Mouse (Mus musculus) activated CD4-positive, CD25-positive, alpha-beta regulatory T cell, adult 4 months (primary cell): ENCODE measurements around the gene 4930539E08Rik. TPM values are rescaled to one million over a fixed set of nuclear protein-coding genes. Genes with fewer than 3 reads are reported as not detected.
A peak's percentile ranks its signal among the peaks of the same experiment; 100 is the strongest.

Source experiments
- ATAC-seq: one replicate; pipeline ENCODE4 v1.8.0; 2017
- polyA plus RNA-seq, 2 experiments: library from polyadenylated mRNA; unstranded; fragments of 100-300 nt; shearing (Covaris generic); gene quantifications; one replicate each; pipeline ENCODE4 v1.2.1; 2017

The 4930539E08Rik gene
- polyA plus RNA-seq, 2 experiments from 2014 or later = 1.5 to 1.6 TPM

DNA sequence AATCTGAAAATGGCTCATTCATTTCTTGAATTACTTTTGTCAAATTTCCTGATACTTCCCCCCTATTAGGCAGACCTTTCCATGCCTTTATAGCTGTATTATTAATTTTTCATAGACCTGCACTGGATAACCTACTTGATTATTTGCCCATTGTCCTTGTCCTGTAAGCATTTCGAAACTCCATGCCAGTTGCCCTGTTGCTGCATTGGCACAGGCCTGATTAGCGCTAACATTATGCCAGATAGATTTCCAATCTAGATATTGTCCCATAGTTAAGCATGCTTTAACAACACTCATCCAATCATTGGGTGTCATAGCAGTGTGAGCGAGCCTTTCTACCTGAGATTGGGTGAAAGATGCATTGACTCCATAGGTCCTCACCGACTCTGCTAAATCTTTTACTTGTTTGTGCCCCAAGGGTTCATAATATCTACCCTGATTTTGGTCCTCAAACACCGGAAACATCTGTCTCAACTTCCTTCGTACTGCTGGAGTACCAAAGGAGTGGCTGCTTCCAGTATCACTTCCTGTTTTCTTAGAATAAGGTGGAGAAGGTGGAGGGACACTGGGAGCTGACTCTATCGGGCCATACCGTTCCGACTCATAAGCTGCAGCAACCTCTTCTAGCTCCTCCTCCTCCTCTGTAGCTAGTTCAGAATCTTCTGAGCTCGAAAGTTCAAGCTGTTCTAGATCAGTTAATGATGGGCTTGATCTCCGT is 20.9 kb downstream of the 4930539E08Rik start:
- ATAC-seq = no peak

DNA sequence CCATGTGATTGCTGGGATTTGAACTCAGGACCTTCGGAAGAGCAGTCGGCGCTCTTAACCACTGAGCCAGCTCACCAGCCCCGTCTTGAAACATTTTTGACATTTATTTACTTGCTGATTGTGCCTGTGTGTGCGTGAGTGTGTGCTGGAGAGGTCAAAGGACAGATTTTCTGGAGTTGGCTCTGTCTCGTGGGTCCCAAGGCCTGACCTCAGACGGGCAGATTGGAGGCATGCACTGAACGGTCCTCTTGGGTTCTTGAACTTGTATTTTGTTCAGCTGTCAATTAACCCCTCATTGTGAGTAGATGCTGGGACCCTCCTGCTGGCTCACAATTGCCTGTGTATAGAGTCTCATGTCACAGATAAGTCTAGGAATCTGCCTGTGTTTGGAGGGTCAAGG is 28.9 kb downstream of the 4930539E08Rik start:
- ATAC-seq = no peak

DNA sequence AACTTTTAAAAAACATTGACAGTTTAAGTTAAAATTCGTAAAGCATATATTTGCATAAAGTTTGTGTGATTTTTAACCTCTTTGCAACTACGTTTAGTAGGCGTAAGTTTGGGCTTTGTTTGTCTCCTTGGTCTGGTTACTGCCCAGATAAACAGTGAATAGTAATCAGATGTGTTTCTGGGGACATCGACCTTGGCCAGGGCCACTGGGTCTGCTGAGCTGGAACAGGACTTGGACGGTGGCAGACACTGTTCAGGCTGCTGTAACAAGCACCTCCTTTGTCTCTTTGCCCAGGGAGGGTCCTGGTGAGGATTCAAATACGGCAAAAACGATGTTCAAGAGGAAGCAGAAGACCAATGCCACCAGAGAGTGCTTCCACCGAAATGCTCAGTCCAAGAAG is 29.9 kb downstream of the 4930539E08Rik start:
- ATAC-seq = no peak

DNA sequence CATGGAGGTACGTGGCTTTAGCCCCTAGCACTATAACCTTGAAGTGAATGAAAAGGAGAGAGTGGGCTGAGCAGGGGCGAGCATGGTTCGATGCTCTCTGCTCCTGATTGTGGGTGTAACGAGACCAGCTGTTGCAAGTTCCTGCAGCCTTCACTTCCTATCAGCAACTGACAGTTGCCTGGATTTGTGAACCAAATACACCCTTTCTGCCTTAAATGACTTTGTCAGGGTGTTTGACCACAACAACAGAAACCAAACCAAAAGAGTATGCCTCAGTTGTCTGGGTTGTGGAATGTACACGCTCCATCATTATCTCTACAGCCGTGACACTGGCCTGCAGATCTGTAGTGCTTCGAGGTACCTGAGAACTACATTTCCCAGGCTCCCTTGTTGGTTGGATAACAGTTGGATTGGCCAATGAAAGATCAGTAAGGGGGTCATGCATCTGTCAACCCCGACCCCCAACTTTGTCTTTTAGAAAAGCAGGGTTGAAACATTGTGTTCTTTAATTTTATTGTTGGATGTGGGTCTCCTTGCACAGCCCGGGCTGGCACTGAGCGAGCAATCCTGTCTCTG is 31.1 kb downstream of the 4930539E08Rik start:
- ATAC-seq = no peak

DNA sequence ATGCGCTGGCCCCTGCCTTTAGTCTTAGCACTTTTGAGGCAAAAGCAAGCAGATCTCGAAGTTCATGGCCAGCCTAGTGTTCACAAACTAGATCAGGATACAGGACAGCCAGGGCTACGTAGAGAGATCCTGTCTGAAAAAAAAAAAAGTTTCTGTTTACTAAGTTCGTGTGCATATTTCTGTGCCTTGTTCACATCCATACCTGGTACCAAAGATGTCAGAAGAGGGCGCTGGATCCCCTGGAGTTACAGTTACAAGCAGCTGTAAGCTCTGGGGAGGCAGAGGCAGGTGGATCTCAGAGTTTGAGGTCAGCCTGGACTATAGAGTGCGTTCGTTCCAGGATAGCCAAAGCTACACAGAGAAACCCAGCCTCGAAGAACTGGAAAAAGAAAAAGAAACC is 32.3 kb downstream of the 4930539E08Rik start:
- ATAC-seq = peak; percentile 45

DNA sequence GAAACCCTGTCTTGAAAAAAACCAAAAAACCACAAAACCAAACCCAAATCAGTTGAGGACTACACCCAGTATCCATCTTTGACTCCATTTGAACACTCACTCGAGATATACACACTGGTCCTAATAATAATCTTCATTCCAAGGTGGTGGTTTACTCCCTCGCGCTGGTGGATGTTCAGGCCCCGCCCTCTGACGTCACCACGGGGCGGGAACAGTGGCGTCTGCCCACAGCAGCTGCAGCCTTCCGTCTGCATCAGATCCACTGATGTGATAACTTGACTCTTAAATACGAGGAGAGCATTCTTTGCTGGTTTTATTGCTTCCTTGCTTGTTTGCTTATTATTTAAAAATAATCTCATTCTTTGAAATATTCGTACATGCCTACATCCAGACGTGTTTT is 32.8 kb downstream of the 4930539E08Rik start:
- peak; percentile 91 for ATAC-seq

DNA sequence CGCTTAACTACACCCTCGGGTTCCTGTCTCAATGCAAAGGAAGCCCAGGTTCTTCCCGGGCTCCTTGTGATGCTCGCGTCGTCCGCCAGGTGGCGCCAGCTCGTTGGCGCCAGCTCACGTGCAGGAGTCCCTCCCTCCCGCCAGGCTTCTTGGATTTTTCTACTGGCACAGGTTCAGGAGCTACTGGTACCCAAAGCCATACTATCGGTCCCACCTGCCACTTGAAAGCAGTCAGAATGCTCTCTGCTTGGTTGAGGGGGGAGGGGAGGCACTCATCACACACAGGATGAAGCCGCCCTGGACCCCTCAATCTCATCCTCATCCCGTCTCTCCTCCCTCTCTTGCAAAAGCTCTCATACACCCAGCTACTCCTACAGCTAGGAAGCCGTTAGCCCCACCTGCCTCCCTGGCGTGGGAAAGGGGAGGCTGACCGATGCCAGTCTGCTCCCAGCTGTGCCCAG is 35.2 kb downstream of the 4930539E08Rik start:
- ATAC-seq = no peak

DNA sequence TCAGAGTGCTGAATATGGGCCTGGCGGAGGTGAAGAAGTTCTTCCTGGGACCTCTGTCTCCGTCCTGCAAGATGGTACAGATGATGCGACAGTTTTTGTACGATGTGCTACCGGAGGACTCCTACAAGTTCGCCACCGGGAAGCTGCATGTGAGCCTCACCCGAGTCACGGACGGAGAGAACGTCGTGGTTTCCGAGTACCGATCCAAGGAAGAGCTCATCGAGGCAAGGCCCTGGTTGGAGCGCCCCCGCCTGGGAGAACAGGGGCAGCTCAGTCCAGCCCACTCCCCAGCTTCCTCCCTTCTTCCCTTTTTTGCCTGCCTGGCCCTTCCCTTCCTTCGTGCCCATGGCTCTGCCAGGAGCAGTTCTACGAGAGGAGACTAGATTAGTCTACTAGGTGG is 38.3 kb downstream of the 4930539E08Rik start:
- no peak for ATAC-seq

DNA sequence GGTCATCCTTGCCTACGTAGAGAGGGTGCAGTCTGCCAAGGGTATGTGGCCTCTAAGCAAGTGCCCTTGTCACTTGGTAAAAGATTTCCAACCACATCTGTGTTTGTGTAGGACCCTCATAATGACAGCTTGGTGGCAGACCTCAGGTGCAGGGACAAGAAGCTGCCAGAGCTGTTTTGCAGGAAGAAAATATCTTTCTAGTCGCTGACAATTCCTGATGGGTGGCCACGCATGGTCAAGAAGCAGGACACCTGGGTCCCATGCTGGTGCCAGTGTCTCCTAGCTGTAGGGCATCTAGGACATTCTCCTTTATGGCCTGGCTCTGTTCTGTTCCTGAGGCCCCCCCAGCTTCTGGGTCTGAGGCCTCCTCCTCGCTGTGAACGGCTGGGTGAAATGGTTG is 38.8 kb downstream of the 4930539E08Rik start:
- no peak for ATAC-seq

DNA sequence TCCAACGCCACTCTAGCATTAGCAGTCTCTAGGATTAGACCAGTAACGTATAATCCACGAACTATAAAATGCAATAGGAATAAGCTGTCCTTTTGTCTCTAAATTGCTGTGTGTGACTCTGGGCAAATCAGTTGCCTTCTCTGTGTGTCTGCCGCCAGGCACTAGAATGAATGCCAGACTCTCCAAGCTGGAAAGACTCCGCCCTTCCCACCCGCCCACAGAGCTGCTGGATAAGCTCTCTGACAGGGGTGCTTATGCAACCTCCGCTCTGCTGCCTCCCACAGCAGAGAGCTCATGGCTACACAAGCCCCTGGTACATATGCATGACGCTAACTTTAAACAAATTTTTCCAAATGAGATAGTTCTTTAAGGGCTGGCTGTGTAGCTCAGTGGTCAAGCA is 39.8 kb downstream of the 4930539E08Rik start:
- no peak for ATAC-seq

DNA sequence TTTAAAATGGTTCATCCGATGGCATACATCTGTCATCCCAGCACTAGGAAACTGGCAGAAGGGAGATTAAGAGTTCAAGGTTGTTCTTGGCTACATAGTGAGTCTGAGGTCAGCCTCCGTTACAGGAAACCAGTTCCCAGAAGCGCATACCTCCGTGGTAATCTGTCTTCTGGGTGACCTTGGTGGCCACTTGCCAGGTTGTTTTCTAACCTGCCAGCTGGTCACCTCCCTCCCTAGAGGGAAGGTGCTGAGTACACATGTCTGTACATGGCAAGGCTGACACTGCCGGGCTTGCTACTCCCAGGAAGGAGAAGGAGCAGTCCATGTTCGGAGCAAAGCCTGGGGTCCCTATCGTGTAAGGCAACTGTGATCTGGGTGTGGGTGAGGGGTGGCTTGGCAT is 40.3 kb downstream of the 4930539E08Rik start:
- no peak for ATAC-seq

DNA sequence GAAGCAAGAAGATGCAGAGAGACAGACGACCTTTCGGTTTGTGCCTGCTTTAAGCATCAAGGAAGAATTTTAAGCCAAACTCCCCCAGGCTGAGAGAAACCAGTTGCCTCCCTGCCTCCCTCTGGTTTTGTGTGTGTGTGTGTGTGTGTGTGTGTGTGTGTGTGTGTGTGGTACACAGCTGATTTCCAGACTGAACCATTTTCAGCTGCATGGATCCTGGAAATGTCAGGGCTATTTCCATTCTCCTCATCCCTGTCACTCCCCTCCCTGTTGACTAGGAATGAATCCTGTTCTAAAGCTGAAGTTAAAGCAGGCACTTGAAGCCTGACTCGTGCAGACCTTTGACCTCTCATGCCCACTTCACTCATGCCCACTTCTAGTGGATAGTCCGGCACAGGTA is 40.9 kb downstream of the 4930539E08Rik start:
- ATAC-seq = no peak

DNA sequence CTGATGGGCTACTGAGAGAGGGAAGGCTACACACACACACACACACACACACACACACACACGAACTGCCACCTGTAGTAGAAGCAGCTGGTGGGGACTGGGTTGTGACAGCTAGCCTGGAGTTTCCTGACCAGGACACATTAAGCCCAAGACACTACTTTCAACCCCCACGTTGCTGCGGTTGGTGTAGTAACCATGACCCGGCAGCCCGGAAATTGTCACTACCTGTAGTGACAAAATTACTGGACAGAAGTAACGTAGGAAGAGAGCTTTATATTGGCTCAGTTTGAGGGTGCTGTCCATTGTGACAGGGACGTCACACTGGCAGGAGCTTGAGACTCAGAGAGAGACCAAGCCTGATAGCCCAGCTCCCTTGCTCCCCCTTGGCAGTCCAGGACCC is 42.8 kb downstream of the 4930539E08Rik start:
- ATAC-seq = no peak

DNA sequence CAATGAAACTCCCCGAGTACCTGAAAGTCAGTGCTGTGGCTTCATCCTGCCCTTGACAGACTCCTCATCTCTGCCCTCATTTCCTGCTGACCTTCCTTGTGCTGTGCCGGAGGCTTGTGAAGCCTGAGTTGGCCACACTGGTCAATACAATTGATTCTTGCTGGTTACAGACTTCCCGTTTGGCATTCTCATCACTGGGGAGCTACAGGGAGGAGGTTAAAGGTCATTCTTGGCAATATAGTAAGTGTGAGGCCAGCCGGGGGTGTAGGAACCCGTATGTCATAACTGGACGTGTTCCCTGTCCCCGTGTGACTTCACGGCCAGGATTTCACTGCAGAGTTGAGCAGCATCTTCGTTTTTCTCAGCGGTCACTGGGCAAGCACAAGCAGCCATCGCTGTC is 43.3 kb downstream of the 4930539E08Rik start:
- ATAC-seq = no peak

DNA sequence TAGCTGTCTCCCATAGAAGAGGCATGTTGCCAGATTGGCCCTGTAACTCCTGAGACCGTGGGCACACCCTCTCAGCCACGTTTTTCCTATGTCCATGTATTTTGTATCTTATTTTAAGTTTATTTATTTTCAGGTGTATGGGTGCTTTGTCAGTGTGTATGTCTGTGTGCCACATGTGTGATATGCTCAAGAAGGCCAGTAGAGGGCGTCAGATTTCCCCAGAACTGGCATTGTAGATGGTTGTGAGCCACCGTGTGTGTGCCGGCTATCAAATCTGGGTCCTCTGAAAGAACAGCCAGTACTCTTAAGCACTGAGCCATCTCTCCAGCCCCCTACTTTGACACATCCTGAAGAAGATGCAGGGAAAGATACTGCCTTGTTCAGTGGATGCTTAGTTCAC is 44.7 kb downstream of the 4930539E08Rik start:
- ATAC-seq = no peak

DNA sequence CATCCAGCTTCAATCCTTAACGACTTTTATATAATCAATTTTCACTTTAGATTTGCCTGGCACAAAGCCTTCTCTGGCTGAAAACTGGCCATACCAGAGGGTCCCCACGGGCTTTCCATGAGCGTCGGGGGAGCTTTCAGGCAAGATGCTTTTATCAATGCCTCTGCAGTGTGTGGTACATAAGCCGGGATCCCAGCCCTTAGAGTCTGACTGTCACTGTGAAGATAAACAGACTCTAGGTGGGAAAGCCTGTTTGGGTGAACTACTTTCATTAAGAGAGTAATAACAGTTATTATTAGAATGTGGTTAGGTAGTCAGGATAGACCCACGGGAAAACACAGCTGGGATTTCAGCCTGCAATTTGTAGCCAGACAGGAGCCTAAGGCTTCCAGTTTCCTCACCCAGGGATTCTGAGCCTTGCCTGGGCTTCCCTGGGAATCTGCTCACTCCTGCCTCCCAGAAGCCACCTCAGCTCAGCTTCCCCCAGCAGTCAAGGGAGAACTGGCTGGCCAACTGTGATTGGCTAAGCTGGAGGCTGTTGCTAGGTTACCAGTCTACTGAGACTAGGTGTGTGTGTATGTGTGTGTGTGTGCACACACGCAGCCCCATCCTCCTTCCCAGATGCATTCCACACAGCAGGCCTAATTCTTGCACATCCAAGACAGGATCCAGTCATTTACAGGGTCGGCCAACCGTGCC is 45.6 kb downstream of the 4930539E08Rik start:
- ATAC-seq = no peak

DNA sequence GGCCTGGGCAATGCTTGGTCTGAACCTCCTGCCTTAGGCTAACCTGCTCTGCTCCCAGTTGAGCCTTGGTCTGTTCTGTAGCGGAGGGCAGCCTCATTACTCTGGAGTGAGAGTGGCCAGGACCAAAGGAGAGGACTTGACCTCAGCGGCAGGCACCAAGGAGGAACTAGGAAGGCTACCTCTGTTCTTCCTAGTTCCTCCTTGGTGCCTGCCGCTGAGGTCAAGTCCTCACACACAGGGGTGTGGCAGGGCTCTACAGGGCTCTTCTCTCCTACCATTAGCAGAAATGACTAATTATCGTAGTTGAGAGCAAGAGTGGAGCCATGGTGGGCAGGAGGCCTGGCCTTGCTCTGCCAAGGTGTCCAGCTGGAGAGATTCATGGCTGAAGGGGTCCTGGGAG is 47.7 kb downstream of the 4930539E08Rik start:
- no peak for ATAC-seq

DNA sequence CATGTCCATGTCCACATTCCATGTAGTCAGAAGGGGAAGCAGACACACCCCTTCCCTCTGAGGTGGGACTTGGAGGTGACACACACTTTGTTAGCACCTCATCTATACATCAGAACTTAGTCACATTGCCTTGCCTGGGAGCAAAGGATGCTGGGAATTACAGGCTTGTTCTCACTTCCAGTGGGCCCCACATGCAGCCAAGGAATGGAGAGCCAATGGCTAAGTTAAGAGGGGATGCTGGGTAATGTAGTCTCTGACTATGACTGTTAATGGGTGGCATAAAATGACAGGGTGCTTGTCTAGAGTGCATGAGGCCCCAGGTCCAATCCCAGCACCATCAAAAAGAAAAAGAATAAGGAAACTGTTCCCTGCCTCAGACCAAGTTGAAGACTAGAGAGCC is 48.2 kb downstream of the 4930539E08Rik start:
- no peak for ATAC-seq

DNA sequence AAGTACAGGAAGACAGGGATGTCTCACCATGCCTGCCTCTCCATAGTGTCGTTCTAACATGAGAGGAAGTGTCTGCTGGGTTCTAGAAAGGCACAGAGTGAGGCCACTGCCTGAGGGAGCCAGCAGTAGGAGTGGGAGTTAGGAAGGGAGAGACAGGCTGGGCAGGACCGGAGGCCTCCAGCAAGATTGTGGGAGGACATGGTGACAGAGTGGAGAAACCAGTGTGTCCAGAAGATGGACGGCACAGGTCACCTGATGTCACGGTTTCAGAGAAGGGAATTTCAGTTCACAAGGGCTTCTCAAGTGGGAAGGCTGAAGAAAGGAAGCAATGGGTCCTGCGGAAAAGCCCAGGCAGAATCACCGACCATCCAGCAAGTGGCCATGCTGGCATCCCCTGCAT is 50.7 kb downstream of the 4930539E08Rik start:
- no peak for ATAC-seq

DNA sequence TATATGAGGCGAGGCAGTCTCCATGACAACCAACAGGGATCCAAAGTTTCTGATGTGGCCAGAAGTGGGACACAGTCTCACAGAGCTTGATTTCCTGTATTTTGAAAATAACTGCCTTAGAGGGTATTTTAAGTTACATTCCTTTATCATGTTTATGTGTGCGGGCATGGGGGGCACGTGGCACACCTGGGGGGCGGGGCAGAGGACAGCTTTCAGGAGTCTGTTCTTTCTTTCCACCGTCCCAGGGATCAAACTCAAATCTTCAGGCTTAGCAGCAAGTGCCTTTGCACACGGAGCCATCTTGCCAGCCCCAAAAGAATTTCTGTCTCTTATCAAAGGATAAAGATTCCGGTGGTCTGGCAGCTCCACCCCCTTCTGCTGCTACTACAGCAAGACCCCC is 51.2 kb downstream of the 4930539E08Rik start:
- ATAC-seq = no peak

DNA sequence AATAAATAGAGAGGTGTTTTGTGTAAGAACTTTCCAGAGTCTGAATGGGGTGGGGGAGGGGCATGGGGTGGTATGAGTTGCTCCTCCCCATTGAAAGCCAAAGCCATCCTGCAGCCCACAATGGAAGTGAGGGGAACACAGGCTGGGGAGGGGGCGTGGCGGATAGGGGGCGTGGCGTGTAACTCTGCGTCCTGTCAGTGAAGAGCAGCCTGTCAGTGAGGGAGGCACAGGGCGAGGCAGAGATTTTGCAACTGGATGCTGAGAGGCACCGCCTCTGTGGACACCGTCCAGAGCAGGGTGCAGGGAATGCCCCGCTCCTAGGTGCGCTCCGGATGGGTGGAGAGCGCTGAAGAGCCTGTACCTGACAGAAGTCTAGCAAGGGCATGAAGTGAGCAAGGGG is 56.9 kb downstream of the 4930539E08Rik start, which contains the start of gene Pnpla1:
Gene Pnpla1, plus strand, starts transcription at position 207 of the 400 bp plus-strand sequence.
- no peak for ATAC-seq

DNA sequence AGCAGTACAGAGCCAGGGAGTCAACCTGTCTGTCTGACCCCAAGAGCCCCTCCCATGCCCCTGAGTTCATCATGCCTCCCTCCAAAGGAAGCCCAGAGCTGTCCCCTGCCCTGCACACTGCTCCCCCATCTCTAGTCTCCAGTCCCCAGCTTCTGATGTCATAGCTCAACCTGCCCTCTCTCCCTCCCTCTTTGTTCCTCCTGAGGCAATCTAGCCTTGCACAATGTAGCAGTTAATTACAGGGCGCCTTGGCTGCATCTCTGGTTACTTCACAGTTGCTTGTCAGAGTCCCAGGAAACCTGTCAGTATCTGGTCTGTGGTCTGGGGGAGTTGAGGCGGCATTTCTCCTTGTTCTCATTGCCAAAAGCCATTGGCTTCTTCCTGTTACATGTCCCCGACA is 59.1 kb downstream of the 4930539E08Rik start:
- no peak for ATAC-seq

DNA sequence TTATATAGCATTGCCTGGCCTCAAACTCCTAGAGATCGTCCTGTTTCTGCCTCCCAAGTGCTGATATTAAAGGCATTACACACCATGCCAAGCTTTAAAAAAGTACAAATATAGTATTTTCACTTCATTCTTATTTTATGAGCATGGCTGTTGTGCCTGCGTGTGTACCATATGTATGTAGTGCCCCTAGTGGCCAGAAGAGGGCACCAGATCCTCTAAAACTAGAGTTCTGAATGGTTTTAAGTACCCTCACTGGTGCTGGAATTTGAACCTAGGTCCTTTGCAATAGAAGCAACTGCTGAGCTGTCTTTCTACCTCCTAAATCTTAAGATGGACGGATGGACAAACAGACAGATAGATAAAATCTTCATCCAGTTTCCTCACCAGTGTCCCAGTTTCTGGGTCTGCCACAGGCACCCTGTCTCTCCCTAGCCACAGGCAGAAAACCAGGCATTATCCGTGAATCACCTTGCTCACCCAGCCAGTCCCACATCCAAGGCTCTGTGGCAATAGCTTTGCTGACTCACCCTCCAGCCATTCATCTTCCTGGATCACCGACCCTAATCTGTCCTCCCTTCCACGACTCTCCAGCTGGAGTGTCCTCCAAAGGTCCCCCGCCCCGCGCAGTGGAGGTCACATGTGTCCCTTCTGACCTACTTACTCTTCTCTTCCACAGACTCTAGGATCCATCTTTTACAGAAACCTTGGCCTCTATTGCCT is 59.8 kb downstream of the 4930539E08Rik start:
- no peak for ATAC-seq
